In genomic region chr11:116725031-116725948, GRCm38 (mm10) we compare ENCODE assay signal across 9 mouse cellular contexts. TPM values are rescaled to one million over a fixed set of nuclear protein-coding genes. Genes with fewer than 3 reads are reported as not detected.
DNase-seq lines count a peak whose midpoint lies in the region; ATAC-seq and TF ChIP-seq lines count a peak whose summit lies in the region.
"Had no signal": no experiment of that assay in that cellular context is flagged by ENCODE, and none has a peak within 500 bp of the region (broad histone marks: within the 10 kb centered on the region; RNA-seq: fewer than 3 reads in every experiment).

No protein-coding gene starts in this region.

- no peak for TF ChIP-seq CTCF in lung, postnatal 0 days (IDR thresholded peaks at IDR 0.05)

- no peak overlapping the region for H3K27ac ChIP-seq in lung, postnatal 0 days (ENCODE audit: low read length)
- H3K27ac ChIP-seq in hindbrain, embryonic 13.5 days, result no peak overlapping the region
- H3K27ac ChIP-seq: liver, embryonic 14.5 days had no signal

- TF ChIP-seq EP300 in lung, postnatal 0 days (IDR thresholded peaks at IDR 0.05), result no peak

- 39% methylated on average over 27 of the region's 27 CpGs for WGBS in lung, postnatal 0 days
- WGBS in hindbrain, embryonic 13.5 days, result 41% methylated on average over 27 of the region's 27 CpGs

- no peaks in the 10 kb centered on the region for H3K9me3 ChIP-seq in lung, postnatal 0 days (ENCODE audit: low read length)
- H3K9me3 ChIP-seq in hindbrain, embryonic 13.5 days, result peaks cover 4% of the 10 kb centered on the region; the same call in 1 of the 2 replicates

- DNase-seq in cerebellum, adult 9-10 months, result peak; percentile 6
- no peak for DNase-seq in lung, postnatal 0 days (ENCODE audit: low spot score)
- DNase-seq in lung, adult 18-20 months, result no peak
- DNase-seq in telencephalon, adult 2 months (ENCODE audit: low read depth, low spot score), result peak; percentile 6
- DNase-seq in gastrocnemius, postnatal 36 days, result no peak
- no peak for DNase-seq in thymus, postnatal 10 days (ENCODE audit: low spot score in 2 of 2)

- H3K4me2 ChIP-seq in lung, postnatal 0 days (replicated peaks; ENCODE audit: low read depth, low read length), result no peak overlapping the region
- H3K4me2 ChIP-seq in hindbrain, embryonic 13.5 days, result peak overlapping the region; percentile 47

- H3K9ac ChIP-seq in lung, postnatal 0 days (replicated peaks; ENCODE audit: low read depth), result no peak overlapping the region
- H3K9ac ChIP-seq in hindbrain, embryonic 13.5 days, result no peak overlapping the region
- H3K9ac ChIP-seq: liver, embryonic 14.5 days had no signal

- H3K27me3 ChIP-seq in lung, postnatal 0 days (replicated peaks; ENCODE audit: insufficient read depth, low read length), result no peaks in the 10 kb centered on the region
- no peaks in the 10 kb centered on the region for H3K27me3 ChIP-seq in hindbrain, embryonic 13.5 days

- intact Hi-C loops in gastrocnemius, postnatal 36 days (cut with DNase I), result no loop called here

- H3K4me3 ChIP-seq in lung, postnatal 0 days (ENCODE audit: low read depth, low read length), result no peak overlapping the region
- H3K4me3 ChIP-seq in hindbrain, embryonic 13.5 days, result peak overlapping the region; percentile 16

- H3K4me1 ChIP-seq in lung, postnatal 0 days (ENCODE audit: insufficient read depth, low read depth, low read length), result no peaks in the 10 kb centered on the region
- peaks cover 11% of the 10 kb centered on the region; the same call in 1 of the 2 replicates for H3K4me1 ChIP-seq in hindbrain, embryonic 13.5 days (replicated peaks)

- H3K36me3 ChIP-seq in lung, postnatal 0 days (ENCODE audit: insufficient read depth, low read length), result no peaks in the 10 kb centered on the region
- no peaks in the 10 kb centered on the region for H3K36me3 ChIP-seq in hindbrain, embryonic 13.5 days

- no peak for ATAC-seq in cerebellum, adult (ENCODE audit: insufficient number of reproducible peaks, low FRiP score, low TSS enrichment)
- ATAC-seq in lung, postnatal 0 days, result peak; percentile 37
- ATAC-seq in hindbrain, embryonic 13.5 days (ENCODE audit: low FRiP score), result peak; percentile 72

RNA-seq across cellular contexts. Expression of gene St6galnac1, which starts 50.0 kb away (rescaled TPM):
- polyA plus RNA-seq in lung, postnatal 0 days (2015; fragmentation: Nextera tagmentation; extraction: Ambion mirVana), result not detected in 2 replicates
- polyA plus RNA-seq in hindbrain, embryonic 13.5 days (2015; fragmentation: Nextera tagmentation; extraction: Ambion mirVana), result not detected in 2 replicates
- not detected for total RNA-seq in gastrocnemius, postnatal 36 days (2021)
- polyA plus RNA-seq: liver, embryonic 14.5 days had no signal

Comparison
In these comparisons a context has a peak if more than half of its experiments do, and no peak if none do; other contexts are left out.
1. DNase-seq: peak in cerebellum, adult 9-10 months (single experiment) and telencephalon, adult 2 months (single experiment); none in lung, postnatal 0 days (single experiment), lung, adult 18-20 months (0 of 2), gastrocnemius, postnatal 36 days (0 of 2) and thymus, postnatal 10 days (0 of 2).